Mouse (Mus musculus) lung, postnatal 0 days (tissue): ENCODE measurements around the gene H2-Eb2.

Experiments
- CTCF ChIP-seq: IDR thresholded peaks from 2 replicates; pipeline ENCODE4 v1.5.1; 2016; ENCODE audit warnings: antibody characterized with exemption, mild to moderate bottlenecking
- EP300 ChIP-seq: IDR thresholded peaks from 2 replicates; pipeline ENCODE4 v1.6.1; 2016; ENCODE audit warnings: antibody characterized with exemption, mild to moderate bottlenecking, control low read depth

DNA sequence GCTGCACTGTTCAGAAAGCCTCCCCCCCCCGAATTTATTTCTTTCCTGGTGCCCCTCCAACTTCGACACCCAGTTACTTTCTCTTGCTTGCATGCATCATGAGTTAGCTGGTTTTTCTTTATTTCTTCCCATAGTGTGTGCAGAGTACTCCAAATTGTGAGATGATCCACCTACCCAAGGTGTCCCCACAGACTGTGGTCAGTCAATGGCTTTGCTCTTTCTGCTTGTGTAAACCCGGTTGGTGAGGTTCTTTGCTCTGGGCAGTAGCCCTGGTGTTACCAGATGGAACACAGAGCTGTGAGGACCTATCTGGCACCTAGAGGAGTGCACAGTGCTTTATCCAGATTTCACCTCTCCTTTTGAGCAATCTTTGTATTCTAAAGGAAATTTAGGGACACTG lies 37.3 kb upstream of the H2-Eb2 start:
- TF ChIP-seq CTCF, result no peak
- no peak for TF ChIP-seq EP300
